Mouse (Mus musculus): ENCODE measurements around the gene Adcyap1r1.

- TF ChIP-seq CTCF (IDR thresholded peaks at IDR 0.05; ENCODE audit: low read depth) (no peak), EP300 (IDR thresholded peaks at IDR 0.05; ENCODE audit: low read depth) (no peak)
Measured at GRCm38 (mm10) chr6:55444721-55445120, 7.1 kb upstream of the Adcyap1r1 start.

Data from liver, postnatal 0 days (tissue).